Mouse (Mus musculus) CD4-positive helper T cell, adult 2 months (primary cell): ENCODE measurements at regions not wholly inside any gene's neighbourhood (a gene's known extent, or its start where the extent isn't known, plus 50 kb on each side); places are given as distances from the start of the nearest gene placed in this dataset.

Experiments
- DNase-seq: peaks from one replicate; pipeline ENCODE4 v3.0.0-alpha.2; 2012; ENCODE audit warnings: low read depth, missing footprints, low spot score

- DNase-seq: no peak
Measured at GRCm38 (mm10) chr9:91566006-91566641, 200.5 kb upstream of the Zic1 start.

- no peak for DNase-seq
Measured at GRCm38 (mm10) chr9:91561331-91561730, 195.7 kb upstream of the Zic1 start.

DNA sequence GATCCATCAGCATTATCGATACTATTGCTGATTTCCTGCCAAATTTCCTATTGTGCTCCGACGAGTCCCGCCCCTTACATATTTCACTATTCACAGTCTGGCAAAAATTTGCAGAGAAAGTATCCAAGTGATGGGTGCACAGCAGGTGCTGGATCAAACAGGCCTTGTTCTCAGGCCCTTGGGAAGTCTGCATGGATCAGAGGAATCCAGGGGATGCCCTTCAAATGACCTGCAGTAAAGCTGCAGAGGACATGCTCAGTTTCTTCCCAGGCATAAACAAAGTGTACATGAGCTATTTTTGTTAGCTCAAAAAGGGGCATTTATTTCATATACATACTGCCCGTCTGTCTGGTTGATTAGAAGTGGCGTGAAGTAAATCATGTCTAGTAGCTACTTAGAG lies 194.2 kb upstream of the Zic1 start:
- DNase-seq: no peak

- no peak for DNase-seq
Measured at GRCm38 (mm10) chr9:91547051-91547450, 181.4 kb upstream of the Zic1 start.

DNA sequence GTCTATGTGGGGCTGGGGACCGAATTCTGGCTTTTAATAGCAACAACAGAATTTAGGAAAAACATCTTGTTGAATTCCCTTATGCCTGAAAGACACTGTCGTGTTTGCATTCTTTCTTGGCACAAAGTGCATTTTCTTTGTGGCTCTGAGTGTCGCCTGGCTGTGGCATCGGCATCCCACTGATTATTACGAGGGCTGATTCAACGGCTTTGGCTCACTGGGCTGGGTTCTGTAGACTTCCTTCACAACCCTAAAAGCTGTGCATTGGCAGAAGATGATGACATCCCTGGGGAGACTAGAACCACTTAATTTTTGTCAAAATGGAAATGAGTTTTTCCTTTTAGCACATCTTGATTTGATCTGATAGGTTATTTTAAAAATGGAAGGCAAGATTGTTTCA lies 179.8 kb upstream of the Zic1 start:
- DNase-seq: no peak

DNA sequence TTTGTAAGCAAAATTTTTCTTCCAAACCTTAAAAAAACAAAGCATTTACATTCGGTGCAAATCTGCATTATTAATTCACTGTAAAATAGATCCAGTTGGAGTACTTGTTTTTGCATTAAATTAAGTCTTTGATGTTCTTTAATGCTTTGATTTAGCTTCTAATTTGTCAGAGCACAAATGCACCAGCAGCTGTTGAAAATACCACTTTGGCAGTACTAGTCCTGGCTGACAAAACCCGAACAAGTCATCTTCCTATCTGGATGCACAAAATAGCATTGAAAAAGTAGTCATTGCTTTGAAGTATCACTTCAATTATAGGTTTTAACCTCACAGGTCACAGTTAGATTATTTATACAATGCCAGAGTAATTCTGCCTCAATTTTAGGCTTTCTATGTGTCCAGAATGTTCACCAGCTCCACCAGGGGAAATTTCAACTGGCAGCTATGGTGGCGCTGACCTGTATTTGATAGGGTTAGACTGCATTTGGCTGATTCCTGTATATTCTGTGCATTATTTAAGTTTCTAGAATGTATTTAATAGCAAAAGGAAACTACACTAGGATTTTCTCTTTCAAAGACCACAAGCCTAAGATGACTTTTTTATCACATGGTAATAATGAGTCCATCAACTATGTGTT lies 163.3 kb upstream of the Zic1 start:
- no peak for DNase-seq

GRCm38 (mm10) chr9:91528388-91528787 lies 162.8 kb upstream of the Zic1 start:
- DNase-seq: no peak

DNA sequence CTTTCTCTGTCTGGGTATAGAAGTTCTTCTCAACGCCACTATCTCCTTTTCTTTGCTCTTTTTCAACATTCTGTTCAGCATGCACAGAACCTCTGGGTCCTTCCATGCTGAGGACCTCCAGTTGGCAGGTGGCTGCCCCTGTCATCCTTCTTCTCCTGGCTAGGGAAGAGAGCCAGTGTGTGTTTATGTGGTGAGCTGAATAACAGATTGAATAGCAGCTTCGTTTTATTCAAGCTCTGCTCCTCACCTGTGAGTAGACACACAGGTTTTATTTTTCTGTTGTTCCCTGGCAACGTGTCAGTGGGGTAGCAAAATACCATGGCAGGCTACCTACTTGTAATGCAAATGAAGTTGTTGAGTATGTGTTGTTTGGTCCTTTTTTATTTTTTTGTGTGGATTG lies 154.9 kb upstream of the Zic1 start:
- DNase-seq: no peak

DNA sequence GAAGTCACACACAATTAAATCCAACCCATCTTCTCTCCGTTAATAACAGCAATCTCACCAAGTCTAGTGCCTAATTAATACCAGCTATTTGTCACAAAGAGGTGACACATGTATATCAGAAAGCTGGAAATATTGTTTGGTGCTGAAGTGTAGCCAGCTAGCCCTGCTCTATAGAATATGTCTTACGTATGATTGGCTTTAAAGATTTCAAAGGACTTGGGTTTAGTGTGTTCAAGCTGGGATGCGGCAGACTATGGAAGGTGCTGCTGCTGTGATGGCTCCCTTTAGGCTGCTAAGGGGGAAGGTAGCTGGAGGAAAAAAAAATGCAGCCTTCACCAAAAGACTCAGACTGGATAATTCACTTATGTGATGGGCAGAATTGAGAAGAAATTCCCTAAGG lies 144.1 kb upstream of the Zic1 start:
- no peak for DNase-seq

- DNase-seq: no peak
Measured at GRCm38 (mm10) chr9:91503657-91504329, 138.2 kb upstream of the Zic1 start.

GRCm38 (mm10) chr9:91476596-91476995 lies 111.0 kb upstream of the Zic1 start:
- DNase-seq: no peak

DNA sequence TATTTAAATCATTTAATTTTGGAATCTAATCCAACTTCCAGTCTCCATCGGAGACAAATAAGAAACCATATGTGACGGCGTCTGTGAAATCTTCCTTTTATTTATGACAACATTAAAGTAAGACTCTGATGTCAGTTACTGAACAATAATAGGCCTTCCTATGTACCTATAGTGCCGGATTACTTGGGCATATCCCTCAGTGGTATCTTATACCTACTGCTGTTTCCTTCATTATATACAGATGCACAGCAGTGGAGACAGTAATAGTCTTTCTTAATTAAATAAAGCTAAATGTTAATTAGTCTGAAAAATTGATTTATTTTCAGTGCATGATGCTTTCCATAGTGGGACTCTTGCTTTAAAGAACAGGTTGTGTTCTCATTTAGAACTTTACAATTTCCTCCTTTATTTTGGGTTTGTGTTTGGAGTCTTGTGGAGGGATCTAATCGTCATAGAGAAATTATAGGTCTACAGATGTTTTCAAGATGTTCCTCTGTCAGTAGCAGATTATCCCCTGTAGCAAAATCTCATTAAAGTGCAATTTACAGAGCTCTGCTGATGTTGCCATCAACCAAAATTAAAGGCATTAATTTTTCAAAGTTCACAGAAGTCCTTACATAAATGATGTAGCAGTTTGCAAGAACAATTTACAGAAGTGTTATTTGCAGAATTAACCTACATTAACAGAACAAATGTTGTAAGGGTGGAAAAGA lies 97.3 kb upstream of the Zic1 start:
- no peak for DNase-seq

DNA sequence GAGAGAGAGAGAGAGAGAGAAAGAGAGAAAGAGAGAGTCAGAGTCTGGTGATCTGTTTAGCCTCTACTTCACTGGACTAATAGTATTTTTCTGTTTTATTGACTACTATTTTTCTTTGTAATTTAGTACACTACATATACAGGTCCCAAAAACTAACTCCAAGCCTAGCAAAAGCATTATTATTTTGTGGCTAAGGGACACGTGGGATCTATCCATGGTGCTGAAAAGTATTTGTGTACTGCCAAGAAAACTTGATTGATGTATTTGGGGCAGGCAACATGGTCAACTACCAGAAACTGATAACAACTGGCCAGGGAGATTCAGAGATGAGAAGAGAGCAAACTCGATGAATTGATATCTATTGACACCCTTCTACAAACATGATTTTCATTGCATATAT lies 94.3 kb upstream of the Zic1 start:
- no peak for DNase-seq

GRCm38 (mm10) chr9:91456843-91457242 lies 91.2 kb upstream of the Zic1 start:
- no peak for DNase-seq

GRCm38 (mm10) chr9:91456253-91456823 lies 90.7 kb upstream of the Zic1 start:
- no peak for DNase-seq

DNA sequence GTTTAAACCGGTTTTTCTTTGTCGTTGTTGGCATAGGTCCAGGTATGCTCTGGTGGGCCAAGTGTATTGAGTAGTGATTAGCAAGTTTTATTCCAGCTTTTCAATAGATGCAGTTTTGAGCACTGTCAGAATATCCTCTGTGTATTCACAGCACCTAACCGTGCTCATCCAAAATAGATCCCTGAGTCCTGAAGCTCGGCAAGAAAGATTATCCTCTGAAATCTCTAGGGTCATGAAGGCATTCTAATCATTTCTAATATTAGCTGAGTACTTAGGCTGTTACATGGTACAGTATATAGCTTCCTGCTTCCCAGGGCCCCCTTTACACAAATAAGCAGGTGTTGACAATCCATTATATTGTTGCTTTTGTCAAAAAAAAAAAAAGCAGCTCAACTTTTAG lies 73.5 kb upstream of the Zic1 start:
- DNase-seq: no peak
